Mouse (Mus musculus) CD4-positive, CD25-positive, alpha-beta regulatory T cell, adult 2 months (primary cell): ENCODE data around the gene Arhgef39.
A peak's percentile ranks its signal among the peaks of the same experiment; 100 is the strongest.

ENCODE experiments used
- DNase-seq: peaks from one replicate; pipeline ENCODE4 v3.0.0-alpha.2; 2012; ENCODE audit warnings: low read depth, low spot score

The Arhgef39 gene

GRCm38 (mm10) chr4:43499407-43500333, at the start of gene Arhgef39:
Gene Arhgef39, minus strand, starts transcription at chr4:43499695.
- DNase-seq = peak; percentile 81

GRCm38 (mm10) chr4:43549055-43549454, 49.6 kb upstream of the Arhgef39 start:
- no peak for DNase-seq

GRCm38 (mm10) chr4:43547160-43547559, 47.7 kb upstream of the Arhgef39 start:
- DNase-seq = no peak

DNA sequence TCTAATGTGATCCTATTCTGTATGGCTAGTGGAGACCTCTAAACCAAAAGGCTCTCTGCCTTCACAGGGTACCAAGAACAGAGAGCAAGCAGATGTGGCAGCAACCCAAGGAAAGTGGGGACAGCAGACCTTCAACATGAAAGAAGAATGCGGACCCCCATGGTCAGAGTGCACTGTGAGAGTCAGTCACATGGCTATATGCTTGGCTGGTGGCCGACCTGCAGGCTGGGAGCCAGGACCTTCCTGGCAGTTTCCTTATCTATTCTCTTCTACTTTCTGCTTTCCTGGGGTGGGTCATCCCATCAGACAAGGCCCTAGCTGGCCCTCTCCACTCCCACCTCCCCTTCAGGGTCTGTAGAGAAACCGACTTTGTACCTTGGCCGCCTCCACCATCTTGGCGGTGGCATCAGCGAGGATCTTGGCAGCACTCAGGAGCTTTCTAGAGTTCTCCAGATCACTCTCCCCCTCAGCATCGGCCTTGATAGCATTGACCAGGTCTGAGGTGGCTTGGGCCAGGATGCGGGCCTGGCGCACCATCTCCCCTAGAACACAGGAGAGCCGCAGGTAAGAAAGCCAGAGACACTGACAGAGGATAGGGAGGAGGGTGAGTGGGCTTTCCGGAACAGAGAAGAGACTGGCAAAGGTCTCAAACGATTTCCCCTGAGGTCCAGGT, 47.0 kb upstream of the Arhgef39 start:
- no peak for DNase-seq

GRCm38 (mm10) chr4:43542044-43542443, 42.5 kb upstream of the Arhgef39 start:
- no peak for DNase-seq

- DNase-seq = no peak
Observed at GRCm38 (mm10) chr4:43536031-43536430, 36.5 kb upstream of the Arhgef39 start.

DNA sequence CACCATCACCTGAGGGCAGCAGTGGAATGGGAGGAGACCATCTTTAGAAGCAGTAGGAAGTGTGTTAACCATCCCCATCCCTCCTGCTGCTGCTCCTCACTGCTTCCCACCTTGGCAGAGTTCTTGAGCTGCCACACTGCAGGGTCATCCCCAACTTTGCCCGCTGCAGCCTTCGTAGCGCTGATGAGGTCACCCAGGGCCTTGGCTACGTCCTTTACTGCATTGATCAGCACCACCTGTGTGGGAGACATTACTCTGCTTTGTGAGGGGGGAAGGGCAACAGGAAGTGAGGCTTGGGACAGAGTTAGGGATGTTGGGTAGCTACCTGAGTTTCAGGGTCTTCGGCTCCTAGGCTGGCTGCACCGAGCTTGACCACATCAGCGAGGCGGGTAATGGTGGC, 36.1 kb upstream of the Arhgef39 start:
- DNase-seq = no peak

GRCm38 (mm10) chr4:43533270-43533669, 33.8 kb upstream of the Arhgef39 start:
- DNase-seq = no peak

DNA sequence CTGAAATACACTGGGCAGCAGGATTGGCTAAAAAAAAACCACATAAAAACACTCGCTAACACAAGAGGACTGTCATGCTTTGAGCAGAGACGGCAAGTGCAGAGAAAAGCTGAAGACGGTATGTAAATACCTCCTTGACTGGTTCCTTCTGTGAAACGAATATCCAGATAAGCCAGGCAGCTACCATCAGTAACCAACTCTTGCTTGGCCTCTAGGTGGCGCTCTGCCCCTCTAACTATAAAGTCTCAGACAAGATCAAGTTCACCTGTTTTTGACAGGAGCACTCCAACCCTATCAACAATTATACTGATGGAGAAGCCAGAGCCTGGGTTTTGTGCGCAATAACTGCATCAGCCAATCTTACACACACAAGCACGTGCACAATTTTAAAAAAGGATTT, 31.1 kb upstream of the Arhgef39 start:
- DNase-seq = peak; percentile 90

- no peak for DNase-seq
Observed at GRCm38 (mm10) chr4:43530081-43530501, 30.6 kb upstream of the Arhgef39 start.

GRCm38 (mm10) chr4:43528487-43528886, 29.0 kb upstream of the Arhgef39 start:
- peak; percentile 57 for DNase-seq

DNA sequence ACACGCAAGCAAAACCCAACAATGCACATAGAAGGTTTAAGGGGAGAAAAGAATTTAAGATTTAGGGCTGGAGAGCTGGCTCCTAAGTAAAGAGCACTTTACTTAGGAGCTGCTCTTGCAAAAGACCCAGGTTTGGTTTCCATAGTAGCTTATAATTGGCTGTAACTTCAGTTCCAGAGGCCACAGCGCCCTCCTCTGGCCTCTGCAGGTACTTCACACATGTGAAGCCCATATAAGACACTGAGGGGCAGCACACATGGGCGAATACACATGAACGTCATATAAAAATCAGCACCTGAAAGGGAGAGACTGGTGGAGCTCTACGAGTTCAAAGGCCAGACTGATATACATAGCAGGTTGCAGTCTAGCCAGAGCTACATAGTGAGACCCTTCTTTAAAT, 28.4 kb upstream of the Arhgef39 start:
- peak; percentile 59 for DNase-seq

- peak; percentile 90 for DNase-seq
Observed at GRCm38 (mm10) chr4:43519956-43520355, 20.5 kb upstream of the Arhgef39 start.

DNA sequence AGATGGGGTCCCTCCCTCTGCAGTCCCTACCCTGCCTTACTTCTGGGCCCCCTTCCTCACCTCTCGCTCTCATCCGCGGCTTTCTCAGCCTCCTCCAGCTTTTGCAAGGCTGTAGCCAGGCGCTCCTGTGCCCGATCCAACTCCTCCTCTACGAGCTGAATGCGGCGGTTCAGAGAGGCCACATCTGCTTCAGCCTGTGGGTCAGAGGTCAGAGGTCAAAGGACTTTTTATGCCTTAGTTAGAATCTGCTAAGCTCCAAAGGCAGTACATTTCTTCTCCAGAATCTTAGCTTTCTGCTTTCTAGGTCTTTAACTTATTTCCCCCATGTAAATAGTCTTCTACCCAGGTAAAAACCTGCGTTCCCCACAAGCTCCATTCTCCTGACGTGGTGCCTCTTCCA, 20.1 kb upstream of the Arhgef39 start:
- DNase-seq = no peak

- DNase-seq = no peak
Observed at GRCm38 (mm10) chr4:43515764-43516708, 16.5 kb upstream of the Arhgef39 start.

DNA sequence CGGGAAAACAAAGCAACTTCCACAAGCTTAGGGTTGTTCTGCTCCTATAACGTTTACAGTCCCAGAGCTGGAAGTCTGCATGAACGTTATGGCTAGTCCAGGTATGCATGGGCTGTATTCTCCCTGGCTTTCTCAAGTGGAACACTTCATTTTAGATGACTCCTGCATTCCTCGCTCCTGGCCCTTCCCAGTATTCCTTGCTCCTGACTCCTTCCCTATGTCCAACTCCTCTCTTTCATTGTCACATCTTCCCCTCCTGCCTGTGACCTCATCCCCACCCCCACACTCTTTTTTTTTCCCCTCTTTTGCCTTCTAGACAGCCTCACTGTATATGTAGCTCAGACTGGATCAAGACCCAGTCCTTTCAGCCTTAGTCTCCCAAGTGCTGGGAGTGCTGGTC, 14.3 kb upstream of the Arhgef39 start:
- no peak for DNase-seq

DNA sequence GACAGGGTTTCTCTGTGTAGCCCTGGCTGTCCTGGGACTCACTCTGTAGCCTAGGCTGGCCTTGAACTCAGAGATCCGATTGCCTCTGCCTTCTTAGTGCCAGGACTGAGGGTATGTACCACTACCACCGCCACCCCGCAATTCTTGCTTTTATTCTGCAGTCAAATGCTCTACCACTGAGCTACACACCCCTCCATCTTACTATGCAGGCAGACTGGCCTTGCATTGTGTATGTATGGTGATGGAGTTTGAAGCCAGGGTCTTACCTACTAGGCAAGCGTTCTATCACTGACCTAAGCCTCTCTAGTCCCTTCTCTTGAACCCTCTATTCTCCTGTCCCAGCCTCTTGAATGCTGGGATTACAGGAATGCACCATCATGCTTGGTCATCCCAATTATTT, 13.8 kb upstream of the Arhgef39 start:
- no peak for DNase-seq

DNA sequence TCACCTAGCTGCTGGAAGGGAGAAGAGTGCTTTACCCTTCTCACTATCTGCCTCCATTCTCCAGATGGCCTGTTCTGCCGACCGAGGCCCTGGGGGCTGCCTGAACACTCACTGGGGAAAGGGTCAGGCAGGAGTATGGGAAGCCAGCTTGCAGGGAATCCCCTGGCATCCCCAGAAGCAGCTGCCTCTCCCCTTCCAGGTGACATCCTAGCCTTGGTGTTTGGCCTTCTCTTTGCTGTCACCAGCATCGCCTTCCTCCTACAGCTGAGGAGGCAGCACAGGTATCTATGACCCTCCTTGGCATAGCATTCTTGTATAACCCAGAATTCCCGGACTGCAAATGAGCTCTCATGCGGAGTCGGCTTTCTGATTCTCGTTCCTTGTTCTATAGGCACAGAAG, 13.2 kb upstream of the Arhgef39 start:
- DNase-seq = no peak

GRCm38 (mm10) chr4:43511675-43512454, 12.4 kb upstream of the Arhgef39 start:
- DNase-seq = no peak

- no peak for DNase-seq
Observed at GRCm38 (mm10) chr4:43509109-43509508, 9.6 kb upstream of the Arhgef39 start.

DNA sequence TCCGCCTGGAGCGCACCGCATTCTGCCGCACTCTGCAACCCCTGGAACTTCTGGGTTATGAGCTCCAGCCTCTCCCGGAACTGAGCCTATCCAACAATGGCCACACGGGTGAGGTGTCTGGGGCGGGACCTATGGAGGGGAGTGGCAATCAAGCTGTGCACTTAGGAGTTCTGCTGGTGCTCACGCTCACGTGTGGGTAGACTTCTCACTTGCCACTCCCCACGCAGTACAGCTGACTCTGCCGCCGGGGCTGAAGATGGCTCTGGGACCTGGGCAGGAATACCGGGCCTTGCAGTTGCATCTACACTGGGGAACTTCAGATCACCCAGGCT, 9.1 kb upstream of the Arhgef39 start:
- DNase-seq = peak; percentile 87
